Mouse (Mus musculus): ENCODE data around the gene B4galnt4.

Gene B4galnt4

DNA sequence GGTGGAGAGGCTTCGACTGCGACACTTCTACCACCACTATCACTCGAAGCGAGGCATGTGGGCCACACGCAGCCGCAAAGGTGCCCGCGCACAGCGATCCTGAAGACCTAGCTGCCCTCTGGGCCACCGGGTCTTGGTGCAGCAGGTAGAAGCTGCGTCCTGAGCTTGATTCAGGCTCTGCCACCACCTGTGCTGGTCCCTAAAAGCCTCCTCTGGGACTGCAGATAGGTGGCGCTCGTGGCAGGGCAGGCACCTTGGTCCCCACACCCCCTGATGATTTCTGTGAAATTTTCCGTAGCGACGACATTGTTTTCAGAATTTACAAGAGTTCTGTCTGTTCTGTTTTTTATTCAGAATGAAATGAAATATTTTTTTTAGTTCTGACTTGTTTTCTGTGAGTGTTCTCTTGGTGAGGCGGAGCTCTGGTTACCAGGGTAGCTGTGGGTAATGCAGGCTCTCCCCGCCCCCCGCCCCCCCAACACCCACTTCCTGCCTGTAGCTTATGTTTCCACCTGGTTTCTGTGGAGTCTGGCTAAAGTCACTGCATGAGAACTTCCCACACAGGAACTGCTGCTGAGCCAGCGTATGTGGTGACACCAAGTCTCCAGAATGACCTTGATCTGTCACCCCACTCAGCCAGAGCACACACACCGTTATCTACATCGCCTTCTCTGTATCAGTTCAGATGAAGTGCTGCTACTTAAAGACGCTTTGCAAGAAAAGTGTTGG is 11.3 kb downstream of the B4galnt4 start:
- DNase-seq (ENCODE audit: low spot score in 2 of 2) = peak; percentile 65 to 77

- DNase-seq (ENCODE audit: low spot score in 2 of 2) = no peak
Measured at GRCm38 (mm10) chr7:141073782-141074181, 12.9 kb downstream of the B4galnt4 start.

GRCm38 (mm10) chr7:141077841-141078240 is 16.9 kb downstream of the B4galnt4 start, which contains the start of gene Pkp3:
TSS of gene Pkp3 (plus strand) at chr7:141078218.
- DNase-seq (ENCODE audit: low spot score in 2 of 2) = no peak

GRCm38 (mm10) chr7:141078876-141079275 is 18.0 kb downstream of the B4galnt4 start:
- DNase-seq (ENCODE audit: low spot score in 2 of 2) = no peak

DNA sequence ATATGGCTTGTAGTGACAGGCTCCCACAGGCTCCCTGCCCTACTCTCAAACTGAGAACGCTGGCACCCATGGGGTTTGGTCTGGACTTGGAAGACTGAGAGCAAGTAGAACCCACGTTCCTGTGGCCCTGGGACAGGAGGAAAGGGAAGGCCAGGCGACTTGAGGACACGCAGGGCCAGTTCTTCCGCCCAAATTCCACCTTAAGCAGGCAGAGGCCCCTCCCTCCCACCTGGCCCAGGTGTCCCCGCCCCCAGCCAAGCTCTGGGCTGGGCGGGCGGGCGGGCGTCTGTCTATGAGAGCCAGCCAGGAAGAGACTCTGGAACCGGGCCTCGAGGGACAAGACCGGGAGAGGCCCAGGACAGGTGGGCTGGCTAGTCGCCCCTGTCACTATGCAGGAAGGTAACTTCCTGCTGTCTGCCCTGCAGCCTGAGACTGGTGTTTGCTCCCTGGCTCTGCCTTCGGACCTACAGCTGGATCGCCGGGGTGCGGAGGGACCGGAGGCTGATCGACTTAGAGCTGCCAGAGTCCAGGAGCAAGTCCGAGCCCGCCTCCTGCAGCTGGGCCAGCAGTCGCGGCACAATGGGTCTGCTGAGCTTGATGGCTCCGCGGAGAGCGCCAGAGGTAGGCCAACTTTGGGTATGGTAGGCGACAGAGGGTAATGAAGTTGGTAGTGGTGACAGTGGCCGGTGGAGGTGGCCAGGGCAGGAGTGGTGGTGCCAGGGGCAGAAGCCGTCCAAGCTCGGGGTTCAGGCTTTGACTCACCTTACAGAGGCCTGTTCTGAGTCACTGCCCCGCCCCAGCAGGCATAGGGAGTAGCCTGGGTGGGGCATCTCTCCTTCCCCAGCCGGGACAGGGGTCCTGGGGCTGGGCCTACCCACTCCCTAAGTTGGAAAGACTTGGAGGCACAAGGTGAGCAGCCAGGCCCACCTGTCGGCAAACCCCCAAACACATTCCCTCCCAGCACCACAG is 18.9 kb downstream of the B4galnt4 start:
- DNase-seq (ENCODE audit: low spot score in 2 of 2) = no peak

DNA sequence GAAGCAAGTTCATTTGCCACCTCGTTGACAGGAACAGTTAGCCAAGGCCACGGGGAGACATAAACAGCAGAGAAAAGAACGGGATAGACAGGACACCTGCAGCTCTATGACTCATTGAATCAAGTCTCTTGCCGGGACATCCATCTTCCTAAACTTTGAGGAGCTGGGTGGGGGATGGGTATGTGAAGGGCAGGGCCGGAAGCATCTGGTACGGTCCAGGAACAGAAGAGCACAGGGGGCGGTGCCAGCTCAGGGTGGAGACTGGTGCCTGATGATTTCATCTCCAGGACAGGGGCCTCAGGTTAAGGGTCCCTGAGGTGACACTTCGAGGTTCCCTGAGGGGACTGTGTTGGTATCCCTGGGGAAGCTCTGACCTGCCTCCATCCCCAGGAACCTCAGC is 27.0 kb downstream of the B4galnt4 start:
- peak in 1 of 2 experiments; percentile 60 for DNase-seq (ENCODE audit: low spot score in 2 of 2)

DNA sequence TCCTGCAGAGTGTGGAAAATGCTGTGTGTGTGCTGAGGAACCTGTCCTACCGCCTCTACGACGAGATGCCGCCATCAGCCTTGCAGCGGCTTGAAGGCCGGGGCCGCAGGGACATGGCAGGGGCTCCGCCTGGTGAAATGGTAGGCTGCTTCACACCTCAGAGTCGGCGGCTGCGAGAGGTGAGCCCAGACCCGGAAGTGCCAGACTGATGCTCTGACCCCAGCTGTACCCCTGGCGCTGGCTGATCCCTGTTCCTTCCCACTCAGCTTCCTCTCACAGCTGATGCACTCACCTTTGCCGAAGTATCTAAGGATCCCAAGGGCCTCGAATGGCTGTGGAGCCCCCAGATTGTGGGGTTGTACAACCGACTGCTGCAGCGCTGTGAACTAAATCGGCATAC is 27.6 kb downstream of the B4galnt4 start:
- DNase-seq (ENCODE audit: low spot score in 2 of 2) = peak in 1 of 2 experiments; percentile 38

GRCm38 (mm10) chr7:141090228-141090627 is 29.3 kb downstream of the B4galnt4 start:
- DNase-seq (ENCODE audit: low spot score in 2 of 2) = no peak

- DNase-seq (ENCODE audit: low spot score in 2 of 2) = peak; percentile 80 to 83
Measured at GRCm38 (mm10) chr7:141092051-141092735, 31.3 kb downstream of the B4galnt4 start.

DNA sequence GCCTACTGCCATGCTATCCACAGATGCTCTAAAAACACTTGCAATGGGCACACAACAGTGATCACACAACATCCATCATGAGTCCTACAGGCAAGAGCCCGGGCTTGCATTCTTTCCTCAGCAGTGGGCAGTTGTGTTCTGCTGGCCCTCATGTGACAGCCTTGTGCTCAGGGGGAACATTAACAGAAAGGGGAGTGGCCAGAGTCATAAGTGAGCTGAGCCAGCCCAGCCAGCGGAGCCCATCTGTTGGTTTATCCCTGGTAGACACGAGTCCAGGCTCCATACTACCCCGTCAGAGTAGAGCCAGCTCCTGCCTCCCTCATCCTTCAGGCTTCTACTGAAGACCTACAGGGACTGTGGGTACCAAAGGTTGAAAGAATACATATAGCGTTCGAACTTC is 33.0 kb downstream of the B4galnt4 start:
- DNase-seq (ENCODE audit: low spot score in 2 of 2) = no peak

DNA sequence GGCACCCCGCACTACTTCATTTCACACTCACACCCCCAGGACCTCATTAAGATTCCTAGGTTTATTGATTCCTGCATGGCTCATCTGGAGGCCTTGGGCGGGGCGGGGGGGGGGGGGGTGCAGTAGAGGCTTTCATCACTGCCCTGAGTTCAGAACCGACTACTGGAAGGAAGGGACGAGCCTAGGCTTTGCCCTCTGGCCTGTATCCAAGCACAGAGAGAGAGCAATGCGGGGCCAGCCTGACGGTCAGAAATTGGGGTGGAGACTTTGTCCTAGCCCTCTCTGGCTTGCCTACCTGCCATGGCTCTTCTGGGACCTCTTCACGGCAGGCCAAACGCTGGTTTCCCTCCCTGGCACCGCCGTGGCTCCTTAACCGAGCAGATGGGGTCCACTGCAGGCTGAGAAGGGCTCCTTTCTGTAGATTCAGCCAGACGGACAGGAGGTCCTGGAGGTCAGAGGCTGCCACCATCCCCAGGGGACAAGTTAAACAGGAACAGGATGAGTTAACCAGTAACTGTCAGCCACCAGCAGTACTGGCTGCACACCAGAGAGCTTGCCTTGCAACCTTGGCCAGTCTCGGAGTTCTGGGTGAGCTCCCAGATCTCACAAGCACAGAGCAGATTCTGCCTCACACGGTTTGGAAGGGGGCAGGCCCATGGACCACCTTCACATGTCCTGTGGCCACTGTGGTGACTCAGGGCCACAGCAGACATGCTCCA is 33.7 kb downstream of the B4galnt4 start:
- DNase-seq (ENCODE audit: low spot score in 2 of 2) = no peak

GRCm38 (mm10) chr7:141096021-141096420 is 35.1 kb downstream of the B4galnt4 start:
- DNase-seq (ENCODE audit: low spot score in 2 of 2) = peak; percentile 59 to 61

GRCm38 (mm10) chr7:141096649-141097056 is 35.7 kb downstream of the B4galnt4 start:
- DNase-seq (ENCODE audit: low spot score in 2 of 2) = peak; percentile 90 to 91

GRCm38 (mm10) chr7:141097177-141097576 is 36.3 kb downstream of the B4galnt4 start:
- no peak for DNase-seq (ENCODE audit: low spot score in 2 of 2)

DNA sequence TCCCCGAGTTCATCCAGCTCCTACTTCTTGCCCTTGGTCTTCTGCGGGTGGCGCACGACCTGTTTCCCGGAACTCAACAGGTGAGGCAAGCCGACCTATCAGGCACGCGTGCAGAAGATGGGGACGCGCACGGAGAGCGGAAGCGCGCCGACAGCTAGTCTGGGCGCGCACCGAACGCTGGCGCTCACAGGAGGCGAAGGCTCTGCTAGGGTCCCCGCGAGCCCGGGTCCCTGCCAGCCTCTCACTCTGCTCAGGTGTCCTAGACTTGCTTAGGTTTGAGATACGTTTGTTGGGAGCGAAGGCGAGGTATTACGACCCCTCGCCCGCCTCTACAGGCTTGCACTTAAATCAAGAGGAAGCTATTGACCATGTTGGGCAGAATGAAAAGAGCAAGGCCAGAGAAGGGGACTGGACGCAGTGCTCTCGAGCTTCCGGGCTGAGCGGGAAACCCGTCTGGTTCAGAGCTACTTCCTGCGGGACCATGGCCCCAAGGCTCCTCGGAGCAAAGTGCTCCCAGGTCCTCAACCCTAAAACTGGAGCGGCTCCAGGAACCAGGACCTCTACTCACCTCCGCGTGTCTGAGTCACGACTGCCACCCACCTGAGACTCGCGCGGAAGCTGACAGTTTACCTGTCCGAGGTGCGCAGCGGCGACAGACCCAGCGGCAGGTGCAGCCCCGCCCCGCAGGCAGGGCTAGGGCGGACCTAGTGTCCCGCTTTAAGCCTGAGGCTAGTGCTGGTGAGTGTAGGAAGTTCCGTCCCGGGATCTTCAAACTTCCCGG is 39.2 kb downstream of the B4galnt4 start, which contains the start of gene Sigirr:
Gene Sigirr (minus strand): TSS at position 662 of the 781 bp plus-strand sequence.
- DNase-seq (ENCODE audit: low spot score in 2 of 2) = peak; percentile 58 to 68

GRCm38 (mm10) chr7:141103161-141103560 is 42.3 kb downstream of the B4galnt4 start:
- DNase-seq (ENCODE audit: low spot score in 2 of 2) = no peak

DNA sequence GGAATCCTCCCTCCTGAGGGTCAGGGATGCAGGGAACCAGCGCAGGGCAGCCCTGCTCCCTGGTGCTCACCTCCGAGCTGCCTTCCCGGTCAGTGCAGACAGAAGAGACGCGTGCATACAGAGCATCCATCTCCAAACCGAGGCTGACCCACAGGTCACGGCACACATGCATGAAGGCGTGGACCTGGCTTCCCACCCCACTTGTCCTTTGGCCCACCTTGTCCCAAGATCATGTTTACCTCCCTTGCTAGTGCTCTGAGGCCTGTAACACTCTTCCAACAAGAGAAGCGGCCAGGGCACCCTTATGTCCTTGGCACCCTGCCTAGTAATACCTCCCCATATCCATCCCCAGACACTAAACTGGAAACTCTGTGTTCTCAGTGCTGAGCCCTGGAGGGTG is 55.0 kb downstream of the B4galnt4 start:
- no peak for DNase-seq (ENCODE audit: low spot score in 2 of 2)

- DNase-seq (ENCODE audit: low spot score in 2 of 2) = no peak
Measured at GRCm38 (mm10) chr7:141117636-141118035, 56.7 kb downstream of the B4galnt4 start, which contains the start of gene Ano9. TSS of gene Ano9 (minus strand) at chr7:141117806.

GRCm38 (mm10) chr7:141119487-141119886 is 58.6 kb downstream of the B4galnt4 start:
- no peak for DNase-seq (ENCODE audit: low spot score in 2 of 2)

DNA sequence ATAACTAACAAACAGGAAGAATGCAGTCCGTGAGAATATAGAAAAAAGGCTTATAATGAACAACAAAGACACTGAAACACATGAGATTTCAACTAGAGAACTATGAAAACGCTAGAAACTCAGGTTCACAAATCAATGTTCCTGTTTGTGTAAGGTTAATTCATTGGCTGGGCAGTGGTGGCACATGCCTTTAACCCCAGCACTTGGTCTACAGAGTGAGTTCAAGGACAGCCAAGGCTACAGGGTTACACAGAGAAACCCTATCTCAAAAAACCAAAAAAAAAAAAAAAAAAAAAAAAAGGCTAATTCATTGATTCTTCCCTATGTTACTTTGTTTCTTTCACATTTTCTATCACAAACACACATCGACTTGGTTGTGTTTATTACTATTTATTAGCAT is 59.7 kb downstream of the B4galnt4 start:
- DNase-seq (ENCODE audit: low spot score in 2 of 2) = no peak
